Mouse (Mus musculus): ENCODE measurements around the gene Pgs1. TPM values are rescaled to one million over a fixed set of nuclear protein-coding genes. Genes with fewer than 3 reads are reported as not detected.

Gene Pgs1
- polyA plus RNA-seq, 1 experiment from 2014 or later: 30.6 TPM

DNA sequence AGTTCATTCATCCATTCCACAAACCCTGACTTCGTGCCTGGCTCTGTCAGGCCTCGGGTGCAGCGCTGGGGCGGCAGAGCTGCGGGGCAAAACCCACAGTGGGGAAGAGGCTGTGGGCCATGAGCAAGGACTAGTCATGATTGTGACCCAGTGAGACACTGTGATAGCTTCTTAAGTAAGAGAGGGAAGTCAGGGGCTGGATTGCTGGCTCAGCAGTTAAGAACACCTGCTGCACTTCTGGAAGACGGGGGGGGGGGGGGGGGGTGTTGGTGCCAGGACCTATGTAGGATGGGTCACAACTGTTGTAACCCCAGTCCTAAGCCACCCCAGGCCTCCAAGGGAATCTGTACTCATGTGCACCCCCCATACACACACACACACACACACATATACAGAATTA is 15.0 kb upstream of the Pgs1 start:
- H3K4me3 ChIP-seq (ENCODE audit: low read depth, low read length): no peak overlapping the region

DNA sequence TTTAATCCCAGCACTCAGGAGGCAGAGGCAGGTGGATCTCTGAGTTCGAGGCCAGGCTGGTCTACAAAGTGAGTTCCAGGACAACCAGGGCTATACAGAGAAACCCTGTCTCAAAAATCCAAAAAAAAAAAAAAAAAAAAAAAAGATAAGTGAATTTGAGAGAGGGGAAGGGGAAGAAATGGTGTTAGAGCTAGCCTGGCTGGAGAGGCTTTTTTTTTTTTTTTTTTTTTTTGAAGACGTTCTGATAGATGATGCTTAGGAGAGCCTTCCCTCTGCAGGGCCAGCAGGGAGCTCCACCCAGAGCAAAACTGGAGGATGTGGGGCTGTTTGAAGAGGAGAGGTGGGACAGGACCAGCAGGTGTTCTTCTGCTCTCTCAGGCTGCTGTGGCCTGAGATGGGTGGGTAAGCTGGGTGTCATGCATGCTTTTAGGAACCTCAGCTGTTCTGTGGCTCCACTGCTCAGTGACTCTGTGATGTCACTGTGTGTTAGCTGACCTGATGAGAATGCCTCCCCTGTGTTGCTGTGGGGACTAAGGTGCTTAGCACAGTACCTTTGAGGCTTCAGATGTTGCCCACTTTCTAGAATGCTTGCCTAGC is 14.3 kb upstream of the Pgs1 start:
- WGBS: 57% methylated on average over 2 of the region's 2 CpGs
- no peak overlapping the region for H3K9ac ChIP-seq (replicated peaks; ENCODE audit: low read depth, low read length)
- H3K4me2 ChIP-seq (replicated peaks; ENCODE audit: low read depth, low read length): no peak overlapping the region
- no peak overlapping the region for H3K27ac ChIP-seq (ENCODE audit: low read length)
- ATAC-seq (ENCODE audit: insufficient number of reproducible peaks, insufficient read depth, low FRiP score, low read depth): no peak
- peaks cover 29% of the 10 kb centered on the region for H3K4me1 ChIP-seq (ENCODE audit: control insufficient read depth, insufficient read depth, low read length)
- no peaks in the 10 kb centered on the region for H3K9me3 ChIP-seq (ENCODE audit: control insufficient read depth, low read depth, low read length)
- no peak overlapping the region for H3K4me3 ChIP-seq (ENCODE audit: low read depth, low read length)
- peaks cover 4% of the 10 kb centered on the region; the same call in 1 of the 2 replicates for H3K36me3 ChIP-seq (ENCODE audit: control insufficient read depth, insufficient read depth, low read length)
- H3K27me3 ChIP-seq (ENCODE audit: control insufficient read depth, insufficient read depth, low read length): no peaks in the 10 kb centered on the region

More for the DNA sequence above, 15.0 kb upstream of the Pgs1 start:
- 75% methylated on average over 5 of the region's 6 CpGs for WGBS
- H3K9ac ChIP-seq (replicated peaks; ENCODE audit: low read depth, low read length): no peak overlapping the region
- no peak overlapping the region for H3K4me2 ChIP-seq (replicated peaks; ENCODE audit: low read depth, low read length)
- H3K27ac ChIP-seq (ENCODE audit: low read length): no peak overlapping the region
- no peaks in the 10 kb centered on the region for H3K27me3 ChIP-seq (ENCODE audit: control insufficient read depth, insufficient read depth, low read length)
- peaks cover 32% of the 10 kb centered on the region for H3K4me1 ChIP-seq (ENCODE audit: control insufficient read depth, insufficient read depth, low read length)
- H3K36me3 ChIP-seq (ENCODE audit: control insufficient read depth, insufficient read depth, low read length): peaks cover 7% of the 10 kb centered on the region; the same call in 1 of the 2 replicates
- no peaks in the 10 kb centered on the region for H3K9me3 ChIP-seq (ENCODE audit: control insufficient read depth, low read depth, low read length)
- ATAC-seq (ENCODE audit: insufficient number of reproducible peaks, insufficient read depth, low FRiP score, low read depth): no peak

DNA sequence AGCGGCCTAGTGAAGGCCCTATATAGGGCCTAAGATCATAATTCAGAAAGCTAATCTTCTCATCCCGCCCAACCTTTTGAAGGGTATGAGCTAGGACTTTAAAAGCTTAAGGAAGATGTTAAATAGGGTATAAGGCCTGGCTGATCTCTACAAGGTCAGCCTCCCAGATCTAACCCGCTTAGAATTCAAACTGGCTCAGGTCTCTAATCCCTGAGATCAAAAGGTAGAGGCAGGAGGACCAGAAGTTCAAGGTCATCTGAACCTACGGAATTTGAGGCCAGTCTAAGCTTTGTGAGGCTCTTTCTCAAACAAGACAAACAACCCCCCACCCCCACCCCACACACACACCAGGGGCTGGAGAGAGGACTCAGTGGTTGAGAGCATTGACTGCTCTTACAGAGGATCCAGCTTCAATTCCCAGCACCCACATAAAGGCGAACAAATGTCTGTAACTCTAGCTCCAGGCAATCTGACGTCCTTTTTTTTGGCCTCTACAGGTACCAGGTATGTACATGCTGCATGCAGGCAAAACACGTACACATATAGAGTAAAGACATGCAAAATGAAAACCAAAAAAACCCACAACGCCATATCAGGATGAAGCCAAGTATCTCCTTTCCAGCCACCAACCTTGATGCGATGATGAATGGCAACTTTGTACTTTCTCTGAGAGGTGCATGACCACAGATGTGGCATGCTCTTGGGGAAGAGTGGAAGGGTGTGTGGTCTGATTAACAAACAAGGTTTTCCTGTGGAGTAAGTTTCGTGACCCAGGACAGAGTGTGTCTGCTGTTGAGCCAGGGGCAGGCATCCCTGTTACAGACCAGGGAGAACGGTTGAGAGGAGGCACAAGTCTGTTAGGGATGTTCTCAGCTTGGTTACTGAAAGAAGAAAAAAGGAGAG is 13.2 kb upstream of the Pgs1 start:
- no peak overlapping the region for H3K27ac ChIP-seq (ENCODE audit: low read length)
- H3K36me3 ChIP-seq (ENCODE audit: control insufficient read depth, insufficient read depth, low read length): no peaks in the 10 kb centered on the region
- no peak overlapping the region for H3K4me3 ChIP-seq (ENCODE audit: low read depth, low read length)
- no peak overlapping the region for H3K9ac ChIP-seq (replicated peaks; ENCODE audit: low read depth, low read length)
- 70% methylated on average over 11 of the region's 11 CpGs for WGBS
- H3K9me3 ChIP-seq (ENCODE audit: control insufficient read depth, low read depth, low read length): no peaks in the 10 kb centered on the region
- no peaks in the 10 kb centered on the region for H3K27me3 ChIP-seq (ENCODE audit: control insufficient read depth, insufficient read depth, low read length)
- H3K4me2 ChIP-seq (replicated peaks; ENCODE audit: low read depth, low read length): no peak overlapping the region
- no peak for ATAC-seq (ENCODE audit: insufficient number of reproducible peaks, insufficient read depth, low FRiP score, low read depth)
- peaks cover 21% of the 10 kb centered on the region for H3K4me1 ChIP-seq (ENCODE audit: control insufficient read depth, insufficient read depth, low read length)

DNA sequence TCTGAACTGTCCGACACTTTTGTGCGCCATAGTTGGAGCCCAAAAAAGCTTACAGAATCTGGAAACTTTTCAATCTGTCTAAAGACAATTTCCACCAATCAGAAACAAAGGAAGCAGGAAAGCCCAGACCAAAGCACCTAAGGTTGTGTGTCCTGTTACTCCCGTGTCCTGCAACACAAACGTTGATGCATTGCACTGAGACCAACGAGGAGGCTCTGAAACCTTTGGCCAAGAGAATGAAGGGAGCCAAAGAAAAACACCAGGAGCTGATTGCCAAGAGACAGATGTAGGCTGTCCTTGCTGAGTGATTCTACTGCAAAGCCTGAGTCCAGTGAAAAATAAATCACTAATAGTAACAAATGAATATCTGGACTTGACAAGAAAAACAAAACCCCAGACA is 12.5 kb upstream of the Pgs1 start:
- no peak overlapping the region for H3K9ac ChIP-seq (replicated peaks; ENCODE audit: low read depth, low read length)
- H3K4me1 ChIP-seq (ENCODE audit: control insufficient read depth, insufficient read depth, low read length): peaks cover 21% of the 10 kb centered on the region
- H3K27me3 ChIP-seq (ENCODE audit: control insufficient read depth, insufficient read depth, low read length): no peaks in the 10 kb centered on the region
- no peak overlapping the region for H3K4me3 ChIP-seq (ENCODE audit: low read depth, low read length)
- no peaks in the 10 kb centered on the region for H3K9me3 ChIP-seq (ENCODE audit: control insufficient read depth, low read depth, low read length)
- WGBS: 39% methylated on average over 5 of the region's 5 CpGs
- H3K4me2 ChIP-seq (replicated peaks; ENCODE audit: low read depth, low read length): no peak overlapping the region
- no peak for ATAC-seq (ENCODE audit: insufficient number of reproducible peaks, insufficient read depth, low FRiP score, low read depth)
- no peak overlapping the region for H3K27ac ChIP-seq (ENCODE audit: low read length)
- no peaks in the 10 kb centered on the region for H3K36me3 ChIP-seq (ENCODE audit: control insufficient read depth, insufficient read depth, low read length)

DNA sequence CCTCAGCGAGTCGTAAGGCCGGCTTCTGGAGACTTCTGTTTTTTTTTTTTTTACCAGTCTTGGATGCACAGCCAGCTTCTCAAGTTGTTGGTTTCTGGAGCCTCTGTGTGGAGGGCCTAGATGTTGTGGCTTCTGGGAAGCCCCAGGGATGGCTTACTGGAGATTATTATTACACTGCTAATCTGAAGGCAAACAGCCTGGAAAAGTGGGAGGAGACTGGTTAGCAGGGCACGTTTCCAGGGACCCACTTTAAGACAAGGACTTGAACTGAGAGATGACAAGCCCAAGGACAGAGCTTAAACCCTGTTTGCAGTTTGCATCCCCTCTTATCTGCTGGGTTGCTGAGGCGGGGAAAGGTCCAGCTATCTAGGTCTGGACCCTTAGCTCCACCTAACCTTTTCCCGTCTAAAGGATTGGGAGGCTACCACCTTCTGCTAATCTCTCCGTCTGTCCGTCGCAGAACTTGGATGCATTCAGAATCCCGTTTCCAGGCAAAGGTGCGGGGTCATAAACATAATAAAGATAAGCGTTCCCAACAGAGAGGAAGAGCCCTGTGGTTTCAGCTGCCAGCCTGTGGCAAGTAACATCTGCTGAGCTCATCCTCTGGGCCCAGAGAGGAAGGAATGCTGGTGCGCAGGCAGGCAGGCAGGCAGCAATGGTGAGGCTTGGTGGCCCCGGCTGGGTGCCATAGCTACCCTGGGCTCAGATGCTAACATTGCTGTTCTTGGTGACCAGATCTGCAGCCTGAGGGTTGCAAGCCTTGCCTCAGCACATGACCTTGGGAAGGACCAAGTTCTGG is 11.6 kb upstream of the Pgs1 start:
- H3K36me3 ChIP-seq (ENCODE audit: control insufficient read depth, insufficient read depth, low read length): no peaks in the 10 kb centered on the region
- H3K4me2 ChIP-seq (replicated peaks; ENCODE audit: low read depth, low read length): no peak overlapping the region
- H3K27ac ChIP-seq (ENCODE audit: low read length): no peak overlapping the region; the same call in 1 of the 2 replicates
- H3K9ac ChIP-seq (replicated peaks; ENCODE audit: low read depth, low read length): no peak overlapping the region
- no peaks in the 10 kb centered on the region for H3K9me3 ChIP-seq (ENCODE audit: control insufficient read depth, low read depth, low read length)
- H3K4me3 ChIP-seq (ENCODE audit: low read depth, low read length): no peak overlapping the region
- no peak for ATAC-seq (ENCODE audit: insufficient number of reproducible peaks, insufficient read depth, low FRiP score, low read depth)
- peaks cover 21% of the 10 kb centered on the region for H3K4me1 ChIP-seq (ENCODE audit: control insufficient read depth, insufficient read depth, low read length)
- H3K27me3 ChIP-seq (ENCODE audit: control insufficient read depth, insufficient read depth, low read length): no peaks in the 10 kb centered on the region
- WGBS: 38% methylated on average over 14 of the region's 14 CpGs

DNA sequence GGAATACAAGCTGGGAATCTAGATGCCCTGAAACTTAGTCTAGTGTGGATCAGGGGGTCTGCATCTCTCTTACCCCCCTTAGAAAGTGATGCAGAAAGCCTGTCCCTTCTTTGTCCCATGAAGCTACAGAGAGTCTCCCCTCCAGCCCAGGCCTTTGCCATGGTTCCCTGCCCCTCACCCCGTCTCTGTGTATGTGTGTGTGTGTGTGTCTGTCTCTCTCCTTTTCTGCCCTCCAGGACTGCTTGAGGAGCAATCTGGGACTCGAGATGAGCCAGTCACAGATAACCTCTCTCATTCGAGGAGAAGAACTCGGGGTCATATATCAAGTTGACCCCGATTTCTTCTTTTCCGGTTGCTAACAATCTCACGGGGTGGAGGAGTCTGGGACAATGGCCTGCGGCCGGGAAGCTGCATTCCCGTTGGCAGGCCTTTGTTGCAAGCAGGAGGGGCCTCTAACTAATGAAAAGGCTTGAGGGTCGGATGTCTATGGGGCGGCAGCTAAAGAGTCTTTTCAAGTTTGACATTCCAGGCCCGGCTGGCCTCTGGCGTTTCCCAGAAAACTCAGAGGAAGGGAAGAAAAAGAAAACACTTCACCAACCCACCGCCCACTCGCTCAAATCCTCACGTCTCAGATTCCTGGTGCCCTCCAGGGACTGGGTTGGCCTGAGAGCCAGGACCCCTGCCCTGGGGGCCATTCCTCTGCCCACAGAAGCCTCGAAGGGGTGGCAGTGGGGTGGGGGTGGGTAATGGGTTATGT is 10.7 kb upstream of the Pgs1 start:
- Histone ChIP-seq H3K27ac (ENCODE audit: low read length) (peak overlapping the region; percentile 33; the same call in 1 of the 2 replicates), H3K9ac (replicated peaks; ENCODE audit: low read depth, low read length) (no peak overlapping the region), H3K9me3 (ENCODE audit: control insufficient read depth, low read depth, low read length) (no peaks in the 10 kb centered on the region), H3K27me3 (ENCODE audit: control insufficient read depth, insufficient read depth, low read length) (no peaks in the 10 kb centered on the region), H3K36me3 (ENCODE audit: control insufficient read depth, insufficient read depth, low read length) (no peaks in the 10 kb centered on the region), H3K4me2 (replicated peaks; ENCODE audit: low read depth, low read length) (no peak overlapping the region), H3K4me3 (ENCODE audit: low read depth, low read length) (no peak overlapping the region), H3K4me1 (ENCODE audit: control insufficient read depth, insufficient read depth, low read length) (peaks cover 21% of the 10 kb centered on the region)
- WGBS: 23% methylated on average over 18 of the region's 18 CpGs
- ATAC-seq (ENCODE audit: insufficient number of reproducible peaks, insufficient read depth, low FRiP score, low read depth): no peak

DNA sequence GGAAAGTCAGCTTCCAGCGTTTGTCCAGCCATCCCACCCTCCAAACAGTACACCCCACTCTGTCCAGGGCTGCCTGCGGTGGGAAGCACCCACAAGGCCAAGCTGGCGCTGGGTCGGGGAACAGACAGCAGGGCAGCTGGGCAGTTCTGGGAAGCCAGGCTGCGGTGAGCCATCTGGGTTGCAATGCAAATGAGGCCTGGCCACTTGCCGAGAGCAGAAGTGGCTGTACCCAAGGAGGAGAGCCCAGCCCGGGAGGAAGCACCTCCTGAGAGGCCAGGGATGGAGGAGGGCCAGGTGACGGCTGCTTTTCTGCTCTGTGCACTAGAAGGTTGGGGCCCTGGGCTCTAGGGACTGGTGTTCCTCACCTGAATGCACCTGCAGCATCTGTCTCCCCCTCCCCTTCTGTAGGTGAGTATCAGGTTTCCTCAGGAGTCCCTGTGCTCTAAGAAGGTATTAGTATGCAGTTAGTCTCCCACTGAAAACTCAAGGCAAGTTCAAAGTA is 10.0 kb upstream of the Pgs1 start:
- no peaks in the 10 kb centered on the region for H3K9me3 ChIP-seq (ENCODE audit: control insufficient read depth, low read depth, low read length)
- no peak for ATAC-seq (ENCODE audit: insufficient number of reproducible peaks, insufficient read depth, low FRiP score, low read depth)
- H3K4me2 ChIP-seq (replicated peaks; ENCODE audit: low read depth, low read length): no peak overlapping the region
- no peak overlapping the region for H3K4me3 ChIP-seq (ENCODE audit: low read depth, low read length)
- H3K4me1 ChIP-seq (ENCODE audit: control insufficient read depth, insufficient read depth, low read length): peaks cover 21% of the 10 kb centered on the region
- H3K27ac ChIP-seq (ENCODE audit: low read length): peak overlapping the region; percentile 28; the same call in 1 of the 2 replicates
- no peaks in the 10 kb centered on the region for H3K36me3 ChIP-seq (ENCODE audit: control insufficient read depth, insufficient read depth, low read length)
- H3K27me3 ChIP-seq (ENCODE audit: control insufficient read depth, insufficient read depth, low read length): no peaks in the 10 kb centered on the region
- 31% methylated on average over 8 of the region's 8 CpGs for WGBS
- no peak overlapping the region for H3K9ac ChIP-seq (replicated peaks; ENCODE audit: low read depth, low read length)
